Mouse (Mus musculus) embryo, embryonic 11.5 days (tissue): Measurements from ENCODE around the gene Pam16.

ENCODE experiments used
- DNase-seq: peaks from one replicate; pipeline ENCODE4 v3.0.0-alpha.2; 2012; ENCODE audit warnings: low read depth, low spot score

Gene Pam16

GRCm38 (mm10) chr16:4646831-4647230 is 22.0 kb upstream of the Pam16 start:
- DNase-seq = no peak

- no peak for DNase-seq
Measured at GRCm38 (mm10) chr16:4645867-4646266, 21.1 kb upstream of the Pam16 start.

- no peak for DNase-seq
Measured at GRCm38 (mm10) chr16:4643670-4644419, 19.1 kb upstream of the Pam16 start.

- no peak for DNase-seq
Measured at GRCm38 (mm10) chr16:4642937-4643336, 18.1 kb upstream of the Pam16 start.

- peak; percentile 45 for DNase-seq
Measured at GRCm38 (mm10) chr16:4642190-4642589, 17.4 kb upstream of the Pam16 start.

- DNase-seq = no peak
Measured at GRCm38 (mm10) chr16:4641119-4641838, 16.5 kb upstream of the Pam16 start.

- no peak for DNase-seq
Measured at GRCm38 (mm10) chr16:4640267-4641005, 15.6 kb upstream of the Pam16 start.

- peak; percentile 77 for DNase-seq
Measured at GRCm38 (mm10) chr16:4639831-4640237, 15.0 kb upstream of the Pam16 start, which contains the start of the genes Vasn and Dnaja3. Vasn (plus strand) TSS chr16:4639941. Dnaja3 (plus strand) TSS chr16:4639989.

- DNase-seq = no peak
Measured at GRCm38 (mm10) chr16:4638891-4639390, 14.2 kb upstream of the Pam16 start.

- DNase-seq = no peak
Measured at GRCm38 (mm10) chr16:4635760-4636159, 11.0 kb upstream of the Pam16 start.

GRCm38 (mm10) chr16:4634681-4635080 is 9.9 kb upstream of the Pam16 start:
- no peak for DNase-seq

- no peak for DNase-seq
Measured at GRCm38 (mm10) chr16:4633661-4634060, 8.9 kb upstream of the Pam16 start.

GRCm38 (mm10) chr16:4632050-4632449 is 7.3 kb upstream of the Pam16 start:
- DNase-seq = no peak

GRCm38 (mm10) chr16:4629950-4630349 is 5.2 kb upstream of the Pam16 start:
- DNase-seq = peak; percentile 55

- no peak for DNase-seq
Measured at GRCm38 (mm10) chr16:4628898-4629419, 4.2 kb upstream of the Pam16 start.

GRCm38 (mm10) chr16:4627105-4627504 is 2.3 kb upstream of the Pam16 start:
- no peak for DNase-seq

- no peak for DNase-seq
Measured at GRCm38 (mm10) chr16:4624074-4624473, 714 bp downstream of the Pam16 start.

- no peak for DNase-seq
Measured at GRCm38 (mm10) chr16:4616829-4617228, 8.0 kb downstream of the Pam16 start.

- no peak for DNase-seq
Measured at GRCm38 (mm10) chr16:4615297-4615696, 9.5 kb downstream of the Pam16 start.

- DNase-seq = no peak
Measured at GRCm38 (mm10) chr16:4614639-4615038, 10.1 kb downstream of the Pam16 start.

- DNase-seq = no peak
Measured at GRCm38 (mm10) chr16:4613736-4614135, 11.1 kb downstream of the Pam16 start.

GRCm38 (mm10) chr16:4611676-4612075 is 13.1 kb downstream of the Pam16 start:
- DNase-seq = no peak
